Mouse (Mus musculus) NIH3T3 (cell line): ENCODE measurements around the gene Fam189a1.

Source experiments
- DNase-seq: peaks from one replicate; pipeline ENCODE4 v3.0.0-alpha.2; 2012; ENCODE audit warnings: low read depth

Gene Fam189a1

GRCm38 (mm10) chr7:65104207-65105096, 51.9 kb downstream of the Fam189a1 start:
- no peak for DNase-seq

- DNase-seq: no peak
Observed at GRCm38 (mm10) chr7:65101661-65102060, 54.7 kb downstream of the Fam189a1 start.

- DNase-seq: no peak
Observed at GRCm38 (mm10) chr7:65097708-65098107, 58.7 kb downstream of the Fam189a1 start.

DNA sequence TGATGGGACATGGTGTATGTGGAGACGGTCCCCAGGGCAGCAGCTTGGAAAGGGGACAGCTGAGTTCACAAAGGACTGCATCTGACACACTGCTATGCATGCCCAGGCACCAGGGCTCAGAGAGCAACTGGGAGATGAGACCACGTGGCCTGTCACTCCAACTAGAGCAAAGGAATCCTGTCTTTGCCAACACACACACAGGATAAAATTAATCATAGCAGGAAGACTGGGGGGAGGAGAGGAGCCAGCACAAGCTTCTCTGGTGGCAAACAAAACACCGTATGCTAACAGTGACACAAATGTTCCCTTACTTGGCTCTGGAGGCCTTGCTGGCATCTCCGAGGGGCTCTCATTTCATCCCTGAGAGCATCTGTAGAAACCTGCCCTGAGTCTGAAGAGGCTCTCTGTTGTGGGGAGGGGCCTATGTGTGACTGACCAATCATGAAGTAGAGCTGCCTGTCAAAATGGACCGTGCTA, 60.7 kb downstream of the Fam189a1 start:
- DNase-seq: no peak

DNA sequence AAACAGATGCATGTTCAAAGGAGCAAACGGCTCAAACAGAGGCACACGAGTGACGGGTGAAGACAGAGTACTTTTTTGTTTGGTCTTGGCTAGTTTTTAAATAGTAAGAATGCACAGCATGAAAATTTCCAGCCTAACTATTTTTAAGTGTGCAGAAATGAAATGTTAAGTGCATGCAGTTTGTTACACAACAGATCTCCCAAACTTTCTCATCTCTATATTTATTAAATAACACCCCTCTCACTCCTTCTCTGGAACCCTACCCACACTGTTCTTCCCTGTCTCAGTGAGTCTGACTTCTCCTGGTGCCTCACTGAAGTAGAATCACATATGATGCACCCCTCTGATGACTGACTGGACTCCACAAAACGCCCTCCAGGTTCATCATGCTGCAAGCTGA, 63.1 kb downstream of the Fam189a1 start:
- DNase-seq: no peak

DNA sequence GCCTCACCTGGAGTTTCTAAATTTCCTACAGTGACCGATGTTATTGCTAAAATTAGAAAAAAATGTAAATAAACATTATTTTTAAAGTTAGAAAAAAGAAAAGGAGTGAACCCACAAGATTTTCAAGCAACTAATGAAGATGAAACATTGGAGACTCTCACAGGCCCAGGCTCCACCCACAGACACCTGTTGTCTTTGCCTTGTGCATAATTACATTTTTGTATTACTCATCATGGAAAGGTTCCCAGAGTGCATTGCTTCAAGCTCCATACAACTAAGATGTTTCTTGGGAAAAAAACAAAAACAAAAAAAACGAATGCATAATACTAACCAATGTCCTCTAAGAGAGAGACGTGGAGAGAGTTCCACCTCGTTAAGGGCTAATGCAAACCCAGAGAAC, 64.9 kb downstream of the Fam189a1 start:
- DNase-seq: no peak

- DNase-seq: no peak
Observed at GRCm38 (mm10) chr7:65085972-65086371, 70.4 kb downstream of the Fam189a1 start.

DNA sequence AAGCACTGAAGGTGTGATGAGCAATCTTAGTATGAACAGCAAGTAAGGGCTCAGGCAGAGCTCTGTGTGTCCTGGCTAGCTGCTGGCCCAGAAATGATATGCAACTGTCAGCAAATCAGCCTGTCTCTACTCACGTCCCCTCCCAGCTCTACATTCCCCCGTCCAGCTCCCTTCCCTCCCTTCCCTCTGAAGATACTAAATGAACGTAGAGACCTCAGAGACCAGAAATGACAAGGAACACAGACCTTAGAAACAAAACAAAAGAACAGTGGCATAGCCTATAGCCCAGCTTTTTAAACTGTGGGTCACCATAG, 73.6 kb downstream of the Fam189a1 start:
- no peak for DNase-seq

DNA sequence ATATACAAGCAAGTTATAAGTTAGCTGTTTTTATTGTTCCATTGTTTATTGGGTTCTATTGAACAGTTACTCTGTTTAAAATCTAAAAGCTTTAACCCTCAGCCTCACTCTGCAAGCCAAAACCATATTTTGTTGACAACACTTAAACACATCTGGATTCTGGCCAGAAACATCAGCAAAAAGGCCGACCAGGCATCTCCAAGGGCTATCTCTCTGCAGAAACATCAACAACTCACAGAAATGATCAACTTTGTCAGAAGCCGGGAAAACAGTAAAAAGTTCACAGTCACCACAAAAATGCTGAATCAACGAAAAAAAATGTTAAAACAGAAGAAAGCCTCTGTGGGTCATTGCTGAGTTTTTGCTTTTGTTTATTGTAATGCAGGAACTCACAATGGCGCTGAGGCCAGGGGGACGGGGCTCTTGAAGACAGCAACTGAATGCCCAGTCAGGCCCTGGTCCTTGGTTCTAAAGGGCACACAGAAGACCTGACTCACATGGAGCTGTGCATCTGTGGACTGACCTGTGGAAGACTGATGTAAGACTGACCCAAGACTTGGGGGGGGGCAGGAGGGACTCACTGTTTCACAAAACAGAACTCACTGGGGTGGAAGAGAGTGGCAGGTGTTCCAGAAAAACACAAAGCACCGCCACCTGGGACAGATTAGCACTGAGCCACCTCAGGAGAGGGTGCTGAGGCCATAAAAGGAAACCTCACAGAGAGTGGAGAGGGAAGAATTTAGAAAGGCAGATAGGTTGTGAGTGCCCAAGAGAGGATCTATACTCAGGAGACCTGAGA, 74.2 kb downstream of the Fam189a1 start:
- DNase-seq: no peak

DNA sequence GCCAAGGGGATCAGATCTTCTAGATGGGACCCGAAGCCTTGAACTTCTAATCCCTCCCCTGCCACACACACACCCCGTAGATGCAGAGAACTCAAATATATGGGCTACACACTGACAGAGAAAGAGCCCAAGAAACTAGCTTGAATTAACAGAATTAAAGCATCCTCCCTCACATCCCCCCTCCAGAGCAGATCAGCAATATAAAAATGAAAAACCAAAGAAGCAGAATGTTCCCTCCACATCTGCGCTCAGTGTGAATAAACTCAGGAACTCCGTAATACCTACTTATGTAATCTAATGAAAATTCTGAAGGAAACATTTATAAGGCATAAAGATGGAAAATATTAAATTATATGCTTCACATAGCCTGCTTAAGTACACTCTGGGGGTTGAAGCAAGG, 80.2 kb downstream of the Fam189a1 start:
- DNase-seq: no peak

- DNase-seq: no peak
Observed at GRCm38 (mm10) chr7:65074194-65074593, 82.2 kb downstream of the Fam189a1 start.

DNA sequence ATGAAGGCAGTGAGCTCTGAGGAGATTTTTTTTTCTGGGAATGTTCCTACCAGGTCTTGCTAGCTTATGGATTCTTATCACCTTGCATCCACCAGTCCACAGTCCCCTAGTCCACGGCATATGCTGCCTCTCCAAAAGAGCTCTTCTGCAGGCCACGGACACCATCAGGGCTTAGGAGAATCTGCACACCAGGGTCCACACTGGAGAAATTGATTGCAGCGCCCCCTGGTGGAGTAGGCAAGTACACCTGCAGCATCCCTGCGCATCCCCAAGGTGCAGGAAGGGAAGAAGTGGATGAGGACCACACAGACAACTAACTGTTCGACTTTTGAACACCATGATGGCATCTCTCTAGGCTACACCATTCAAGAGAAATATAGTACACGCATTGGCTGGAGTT, 82.8 kb downstream of the Fam189a1 start:
- DNase-seq: peak; percentile 35

DNA sequence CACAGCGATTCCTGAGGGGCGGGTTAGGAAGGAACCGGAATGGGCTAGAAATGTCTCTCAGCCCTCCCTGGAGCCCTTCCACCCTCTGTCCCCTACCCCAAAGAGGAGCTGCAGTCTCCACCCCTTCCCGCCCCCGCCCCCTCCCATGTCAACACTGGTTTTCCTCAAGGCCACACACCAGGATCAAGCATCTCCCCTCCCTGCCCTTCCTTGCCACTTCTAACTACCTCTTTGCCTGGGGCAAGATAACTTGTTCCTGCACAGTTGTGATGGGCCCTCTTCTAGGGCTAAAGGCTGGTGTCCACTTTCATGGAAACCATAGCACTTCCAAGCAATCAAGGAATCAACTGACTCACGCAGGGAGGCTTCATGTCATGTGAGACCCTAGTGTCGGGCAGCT, 90.2 kb downstream of the Fam189a1 start:
- no peak for DNase-seq

GRCm38 (mm10) chr7:65065457-65065856, 90.9 kb downstream of the Fam189a1 start:
- DNase-seq: no peak

DNA sequence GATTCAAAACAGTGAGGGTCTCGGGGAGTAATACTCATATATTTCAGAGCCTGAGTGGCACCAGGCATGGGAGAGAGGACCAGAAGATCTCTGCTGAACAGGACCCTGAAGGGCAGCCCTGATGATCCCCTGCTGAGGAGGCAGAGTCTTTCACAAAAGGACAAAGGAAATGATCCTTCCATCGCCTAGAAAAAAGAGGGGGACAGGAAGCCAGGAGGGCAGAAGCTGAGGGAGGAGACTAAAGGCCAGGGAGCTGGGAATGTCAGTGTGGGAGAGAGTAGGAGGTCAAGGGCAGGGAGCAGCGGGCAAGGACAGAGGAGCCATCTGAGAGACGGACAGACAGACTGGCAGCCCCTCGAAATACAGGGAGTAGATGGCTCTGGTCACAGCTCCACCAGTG, 91.7 kb downstream of the Fam189a1 start:
- no peak for DNase-seq

DNA sequence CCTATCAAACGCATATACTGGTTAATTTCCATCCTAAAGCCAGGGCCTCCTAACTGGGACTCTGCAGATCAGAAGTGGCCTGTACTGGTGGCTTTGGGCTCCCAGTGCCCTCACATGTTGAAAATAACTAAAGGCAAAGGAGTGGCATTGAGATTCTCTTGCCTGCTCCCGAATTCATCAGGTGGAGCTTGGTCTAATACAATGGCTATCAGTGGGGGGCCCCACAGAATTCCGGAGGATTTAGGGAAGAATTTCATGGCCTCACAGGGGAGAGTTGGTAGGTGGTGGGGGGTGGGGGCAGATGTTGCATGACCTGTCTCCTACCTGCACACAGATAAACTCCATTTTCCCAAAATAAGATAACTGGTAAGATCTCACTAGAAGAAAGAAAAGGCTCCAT, 92.3 kb downstream of the Fam189a1 start:
- DNase-seq: no peak

GRCm38 (mm10) chr7:65060163-65060799, 96.1 kb downstream of the Fam189a1 start:
- DNase-seq: peak; percentile 2

DNA sequence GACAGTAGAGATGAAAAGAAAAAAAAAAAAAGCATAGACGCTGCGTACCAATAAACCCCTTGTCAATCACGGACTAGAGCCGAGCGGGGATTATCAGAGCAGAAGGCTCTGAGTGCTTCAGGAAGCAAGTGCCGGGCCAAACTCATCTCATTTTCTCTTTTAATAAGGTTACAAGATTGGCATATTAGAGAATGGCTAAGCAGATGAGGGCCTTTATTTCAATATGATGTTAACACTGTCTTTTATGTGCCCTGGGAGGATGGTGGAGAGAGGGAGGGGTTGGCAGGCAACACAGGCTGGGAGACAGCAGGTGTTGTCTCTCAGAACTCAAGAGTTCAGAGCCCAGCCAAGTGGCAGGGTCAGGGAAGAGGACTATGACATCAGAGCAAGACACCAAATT, 99.5 kb downstream of the Fam189a1 start:
- DNase-seq: no peak

- no peak for DNase-seq
Observed at GRCm38 (mm10) chr7:65051986-65052385, 104.4 kb downstream of the Fam189a1 start.

DNA sequence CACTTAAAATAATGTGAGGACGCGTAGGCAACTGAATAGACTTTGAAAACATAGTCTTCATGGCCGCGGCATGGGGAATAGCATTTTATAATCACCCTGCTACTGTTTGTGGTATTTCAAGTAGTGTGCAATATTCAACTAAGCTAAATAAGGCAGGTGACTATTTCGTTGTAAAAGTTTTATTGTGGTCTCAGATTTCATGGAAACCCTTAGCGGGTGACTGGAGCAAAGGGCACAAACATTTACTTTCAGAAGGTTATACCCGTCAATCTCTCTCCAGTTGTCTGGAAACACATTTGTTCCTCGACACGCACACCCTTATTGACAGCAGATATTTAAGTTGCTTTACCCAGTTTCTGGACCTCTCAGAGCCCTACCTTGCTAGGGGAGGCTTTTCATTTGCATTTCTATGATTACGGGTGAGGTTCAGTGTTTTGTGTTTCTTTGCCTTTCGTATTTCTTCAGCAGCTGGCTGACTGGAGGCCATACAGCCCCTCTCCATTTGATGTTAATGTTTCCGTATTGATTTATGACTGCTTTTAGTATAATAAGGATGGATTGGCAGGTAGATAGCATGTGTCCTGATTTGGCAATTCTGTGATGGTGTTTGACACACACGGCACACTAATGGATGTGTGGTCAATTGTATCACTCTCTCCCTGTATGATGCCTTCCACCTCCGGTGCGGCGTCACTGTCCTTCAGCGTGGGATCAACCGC, 107.0 kb downstream of the Fam189a1 start:
- no peak for DNase-seq

GRCm38 (mm10) chr7:65047700-65048099, 108.7 kb downstream of the Fam189a1 start:
- DNase-seq: no peak

DNA sequence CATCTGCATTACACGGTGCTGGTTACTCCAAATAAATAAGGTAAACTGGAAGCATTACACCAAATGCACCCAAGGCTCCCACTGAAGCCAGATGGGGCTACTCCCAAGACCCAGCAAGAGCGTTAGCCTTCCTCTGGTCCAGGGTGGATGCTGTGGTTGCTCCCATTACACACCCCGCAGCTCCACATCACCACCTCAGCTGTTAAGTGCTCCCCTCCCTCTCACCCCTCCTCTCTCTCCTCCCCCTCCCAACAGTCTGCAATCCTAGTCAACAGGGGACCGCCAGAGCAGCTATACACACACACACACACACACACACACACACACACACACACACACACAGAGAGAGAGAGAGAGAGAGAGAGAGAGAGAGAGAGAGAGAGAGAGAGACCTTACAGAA, 109.7 kb downstream of the Fam189a1 start:
- DNase-seq: no peak
